Mouse (Mus musculus): ENCODE data around the gene Slc9b2. TPM values are rescaled to one million over a fixed set of nuclear protein-coding genes. Genes with fewer than 3 reads are reported as not detected.

Gene Slc9b2
- 0.94 TPM for total RNA-seq (2023)

GRCm38 (mm10) chr3:135307411-135308259 lies at the start of gene Slc9b2:
TSS of gene Slc9b2 (plus strand) at chr3:135307700.

GRCm38 (mm10) chr3:135280669-135281415 lies 26.7 kb upstream of the Slc9b2 start, which contains the start of gene Bdh2:
TSS of gene Bdh2 (plus strand) at chr3:135281221.

GRCm38 (mm10) chr3:135347739-135348264 lies 40.3 kb downstream of the Slc9b2 start, which contains the start of gene Slc9b1:
TSS of gene Slc9b1 (plus strand) at chr3:135348029.

Other genes with a start within 250 kb of the Slc9b2 start
- 1.4 TPM for gene Cenpe, start 95.2 kb upstream of the Slc9b2 start, total RNA-seq (2023)
- gene Bdh2, start 26.5 kb upstream of the Slc9b2 start, total RNA-seq (2023), result not detected
- not detected for gene Slc9b1, start 40.3 kb downstream of the Slc9b2 start, total RNA-seq (2023)
- 56.0 TPM for gene Cisd2, start 116.2 kb downstream of the Slc9b2 start, total RNA-seq (2023)
- 549 TPM for gene Ube2d3, start 130.4 kb downstream of the Slc9b2 start, total RNA-seq (2023)
- 14.2 TPM for gene Manba, start 177.9 kb downstream of the Slc9b2 start, total RNA-seq (2023)

Data from CD4-positive naive resting alpha-beta T cell, adult 76 days (primary cell).